Mouse (Mus musculus): ENCODE results near the gene Nmrk1.
"Not testable (repeated sequence)": the region's sequence is repeated elsewhere in the genome, so short reads cannot be mapped to it uniquely, and the experiment has no call there.

Gene Nmrk1

DNA sequence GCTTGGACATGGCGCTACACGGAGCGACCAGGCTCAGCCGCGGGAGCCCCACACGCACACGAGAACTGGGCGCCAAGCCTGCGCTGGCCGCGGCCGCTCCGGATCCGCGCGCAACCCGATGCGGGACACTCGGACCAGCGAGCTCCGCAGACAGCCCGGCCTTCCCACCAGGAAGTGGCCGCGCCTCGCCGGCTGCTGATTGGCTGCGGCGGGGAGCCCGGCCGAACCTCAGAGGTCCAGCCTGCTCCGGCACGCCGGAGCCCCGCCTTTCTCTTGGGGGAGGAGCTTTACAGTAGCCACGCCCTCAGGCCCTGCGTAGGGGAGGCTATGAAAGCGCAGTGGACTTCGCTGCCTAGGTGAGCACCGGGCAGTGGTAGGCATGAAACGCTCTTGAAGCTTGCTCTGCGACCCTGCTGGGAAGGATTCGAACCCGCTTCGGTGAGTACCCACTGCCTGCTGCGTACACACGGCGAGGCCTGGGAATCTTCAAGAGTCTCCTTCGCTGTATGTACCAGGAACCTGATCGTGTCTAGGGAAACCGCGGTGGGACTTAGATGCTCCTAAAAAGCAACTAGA is at the start of gene Nmrk1, which contains the start of gene Ostf1:
Nmrk1 (plus strand) TSS at position 307 of the 576 bp plus-strand sequence.
Ostf1 (minus strand) TSS at position 180 of the 576 bp plus-strand sequence.
- in situ Hi-C loops (cut with MboI), result no loop called here

DNA sequence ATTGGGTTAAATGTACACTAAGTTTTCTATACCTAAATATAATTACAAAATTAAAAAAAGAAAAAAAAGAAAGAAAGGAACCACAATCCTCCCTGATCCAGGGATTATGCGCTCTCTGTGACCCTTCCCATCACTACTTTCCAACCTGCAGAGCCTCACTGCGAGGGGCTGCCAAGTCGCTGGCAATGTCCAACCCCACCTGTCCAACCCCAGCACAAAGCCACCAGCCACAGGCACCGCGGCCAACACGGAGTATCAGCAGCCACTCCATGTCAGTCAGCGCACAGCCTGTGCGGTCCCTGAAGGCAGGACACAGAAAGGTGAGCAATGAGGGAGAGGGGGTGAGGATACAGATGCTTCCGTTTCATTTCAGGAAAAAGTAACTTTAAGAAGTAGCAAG is 49.5 kb upstream of the Nmrk1 start:
- in situ Hi-C loops (cut with MboI), result no loop called here

DNA sequence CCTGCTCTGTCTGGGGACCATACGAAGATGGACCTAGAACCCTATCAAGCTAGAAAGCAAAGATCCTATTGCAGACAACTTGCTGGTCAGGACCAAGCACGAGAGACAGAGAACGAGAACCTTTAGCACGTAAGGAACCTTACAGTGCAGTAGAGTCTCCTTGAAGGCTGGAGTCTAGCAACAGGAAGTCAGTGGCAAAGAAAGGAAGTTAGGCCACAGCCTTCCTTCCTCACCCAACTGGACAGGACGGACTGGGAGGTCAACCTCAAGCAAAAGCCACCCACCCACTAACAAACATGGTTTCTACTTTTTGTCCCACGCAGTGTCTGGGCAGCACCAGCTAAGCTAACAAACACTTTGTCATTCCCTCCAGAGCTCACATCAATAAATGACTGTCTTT is 48.9 kb upstream of the Nmrk1 start:
- in situ Hi-C loops (cut with MboI), result no loop called here

DNA sequence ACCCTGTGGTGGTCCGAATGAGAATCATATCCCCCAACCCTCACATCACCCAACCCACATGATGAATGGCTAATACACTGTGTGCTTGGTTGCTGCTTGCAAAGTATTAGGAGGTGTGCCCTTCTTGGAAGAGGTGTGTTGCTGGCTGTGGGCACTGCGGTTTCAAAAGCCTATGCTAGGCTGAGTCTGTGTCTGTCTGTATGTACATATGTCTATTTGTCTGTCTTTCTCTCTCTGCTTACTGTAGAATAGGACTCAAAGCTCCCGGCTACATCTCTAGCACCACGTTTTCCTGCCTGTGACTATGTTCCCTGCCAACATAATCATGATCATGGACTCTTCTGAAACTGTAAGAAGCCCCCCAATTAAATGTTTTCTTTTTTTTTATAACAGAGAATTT is 48.0 kb upstream of the Nmrk1 start:
- in situ Hi-C loops (cut with MboI), result no loop called here

GRCm38 (mm10) chr19:18584621-18585020 is 47.1 kb upstream of the Nmrk1 start:
- in situ Hi-C loops (cut with MboI), result no loop called here

DNA sequence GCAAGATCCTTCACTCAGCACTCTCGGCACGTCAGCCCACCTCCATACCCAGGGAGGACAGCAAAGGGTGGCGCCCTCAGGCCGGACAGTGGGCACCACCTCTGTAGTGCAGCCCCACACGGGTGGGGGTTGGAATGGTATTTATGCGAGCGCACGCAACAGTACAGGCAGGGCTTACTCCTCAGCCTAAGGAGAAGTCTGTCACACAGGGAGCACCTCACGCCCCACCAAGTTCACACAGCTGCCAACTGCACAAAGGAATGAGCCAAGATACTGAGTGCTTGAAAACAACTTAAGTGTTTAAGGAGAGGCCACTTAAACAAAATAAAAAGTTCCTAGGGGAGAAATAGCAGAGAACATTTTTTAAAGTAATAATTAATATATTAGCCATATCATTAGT is 44.6 kb upstream of the Nmrk1 start:
- in situ Hi-C loops (cut with MboI), result no loop called here

GRCm38 (mm10) chr19:18588243-18588642 is 43.5 kb upstream of the Nmrk1 start:
- in situ Hi-C loops (cut with MboI), result no loop called here

GRCm38 (mm10) chr19:18588801-18589200 is 42.9 kb upstream of the Nmrk1 start:
- in situ Hi-C loops (cut with MboI), result not testable (repeated sequence)

- in situ Hi-C loops (cut with MboI), result no loop called here
These were observed 42.5 kb upstream of the Nmrk1 start for GRCm38 (mm10) chr19:18589276-18589675.

GRCm38 (mm10) chr19:18590234-18590633 is 41.5 kb upstream of the Nmrk1 start:
- in situ Hi-C loops (cut with MboI), result no loop called here

GRCm38 (mm10) chr19:18590942-18591354 is 40.8 kb upstream of the Nmrk1 start:
- in situ Hi-C loops (cut with MboI), result no loop called here

DNA sequence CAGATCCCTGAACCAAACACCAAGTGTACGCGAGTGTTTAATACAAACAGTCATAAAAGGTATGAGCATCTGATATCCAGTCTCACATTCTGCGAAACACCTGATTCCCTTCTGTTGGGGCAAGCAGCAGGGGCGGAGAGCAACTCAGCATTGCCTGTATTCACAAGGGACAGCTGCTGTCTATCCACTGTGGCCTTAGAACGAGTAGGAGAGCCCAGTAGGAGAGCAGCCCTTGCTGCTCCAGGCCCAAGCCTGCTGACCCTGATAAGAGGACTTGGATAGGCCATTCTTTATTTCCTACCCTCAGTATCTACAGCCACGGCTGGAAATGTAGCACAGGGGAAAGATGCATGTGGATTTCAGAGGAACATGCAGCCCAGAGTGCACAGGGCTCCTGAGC is 38.8 kb upstream of the Nmrk1 start:
- in situ Hi-C loops (cut with MboI), result no loop called here

- in situ Hi-C loops (cut with MboI), result no loop called here
These were observed 38.0 kb upstream of the Nmrk1 start for GRCm38 (mm10) chr19:18593722-18594121.

DNA sequence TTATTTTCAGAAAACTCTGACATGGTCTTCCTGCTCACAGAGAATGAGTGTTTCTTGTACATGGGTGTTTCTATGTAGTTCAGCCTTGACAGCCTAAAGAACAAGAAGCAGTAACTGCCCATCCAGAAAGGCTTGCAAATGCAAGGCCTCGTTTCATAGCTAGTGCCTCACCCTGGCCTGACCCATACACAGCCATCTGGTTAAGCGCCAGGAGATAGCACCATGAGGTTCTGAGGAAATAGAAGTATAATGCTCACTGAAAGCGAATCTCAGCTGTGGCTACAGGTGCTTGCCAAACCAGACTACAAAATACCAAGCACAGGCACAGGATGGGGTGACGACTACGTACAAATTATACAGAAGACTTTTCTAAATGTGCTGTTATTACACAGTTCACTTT is 34.9 kb upstream of the Nmrk1 start:
- in situ Hi-C loops (cut with MboI), result no loop called here

DNA sequence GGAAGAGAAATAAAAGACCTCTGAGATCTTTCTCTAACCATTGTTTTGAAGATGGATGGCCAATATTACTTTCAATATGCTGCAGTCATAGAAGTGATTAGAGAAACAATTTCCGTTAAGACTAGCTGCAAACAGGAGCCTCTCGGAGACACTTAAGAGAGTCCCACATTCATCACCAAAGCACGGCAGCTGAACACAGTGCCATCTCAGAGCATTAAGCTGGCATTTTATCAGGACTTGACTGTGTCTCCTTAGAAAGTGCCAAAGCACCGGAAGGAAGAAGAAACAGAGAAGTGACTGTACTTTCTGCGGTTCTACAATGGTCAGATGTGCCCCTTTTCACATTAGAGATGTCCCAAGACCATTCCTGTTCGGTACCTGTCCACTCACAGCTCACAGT is 34.0 kb upstream of the Nmrk1 start:
- in situ Hi-C loops (cut with MboI), result no loop called here

DNA sequence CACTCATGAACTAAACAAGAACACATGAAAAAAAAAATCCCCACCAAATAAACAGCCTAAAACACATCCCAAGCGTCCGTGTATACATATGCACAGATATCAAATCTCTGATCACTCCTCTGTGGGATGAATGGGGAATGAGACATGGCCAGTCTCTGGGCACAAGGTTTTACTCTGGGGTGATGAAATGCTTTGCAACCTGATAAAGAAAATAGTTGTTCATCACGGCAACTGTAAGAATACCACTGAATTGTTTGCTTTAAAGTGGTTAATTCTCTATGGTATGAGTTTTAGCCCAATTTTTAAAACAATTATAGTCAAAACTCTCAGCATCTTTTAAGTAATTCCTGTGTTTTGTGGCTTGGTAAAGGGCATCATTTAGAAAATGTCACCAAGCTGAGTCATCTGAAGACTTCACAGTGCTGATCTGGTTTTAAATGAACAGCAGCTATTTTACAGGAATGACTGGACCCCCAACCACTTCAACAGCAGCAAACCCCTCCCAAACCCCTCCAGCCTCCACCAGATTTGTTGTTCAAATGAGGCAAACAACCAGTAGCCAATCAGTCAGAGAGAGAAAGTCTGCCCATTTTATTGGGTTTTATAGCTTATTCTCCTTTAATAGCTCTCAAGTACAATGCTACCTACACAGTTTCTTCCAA is 33.4 kb upstream of the Nmrk1 start:
- in situ Hi-C loops (cut with MboI), result no loop called here

DNA sequence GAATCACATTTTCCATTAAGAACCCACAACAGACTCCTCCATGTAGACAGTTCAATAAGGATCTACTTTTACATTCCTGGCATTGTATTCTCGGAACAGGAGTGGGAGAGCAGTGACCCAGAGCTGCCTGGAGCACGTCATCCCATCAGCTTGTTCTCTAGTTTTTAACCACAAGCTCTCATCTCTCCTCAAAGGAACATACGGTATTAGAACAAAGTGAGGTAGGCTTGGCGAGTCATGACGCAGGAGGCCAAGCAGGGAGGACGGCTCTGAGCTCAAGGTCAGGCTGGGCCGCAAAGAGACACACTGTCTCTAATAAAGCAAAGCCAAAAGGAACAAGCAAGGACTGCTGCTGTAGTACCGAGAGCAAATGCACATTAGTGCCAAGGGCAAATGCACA is 32.7 kb upstream of the Nmrk1 start:
- in situ Hi-C loops (cut with MboI), result no loop called here

DNA sequence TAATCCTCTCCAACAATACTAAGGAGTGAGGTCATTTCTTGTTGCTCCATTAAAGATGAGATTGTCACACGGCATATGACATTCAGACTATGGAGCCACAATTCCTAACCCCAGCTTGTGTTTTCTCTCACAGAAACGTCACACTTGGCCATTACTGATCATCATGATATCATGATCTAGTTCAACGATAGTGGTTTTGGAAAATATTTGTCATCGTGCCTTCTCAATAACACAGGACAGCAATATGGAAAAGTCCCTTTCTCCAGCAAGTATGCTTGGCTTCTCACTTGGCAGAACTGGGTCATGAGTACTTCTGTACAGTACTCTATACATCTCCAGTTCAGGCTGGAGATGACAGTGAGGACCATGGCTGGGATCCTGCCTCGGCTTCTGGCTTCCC is 32.1 kb upstream of the Nmrk1 start:
- in situ Hi-C loops (cut with MboI), result no loop called here

DNA sequence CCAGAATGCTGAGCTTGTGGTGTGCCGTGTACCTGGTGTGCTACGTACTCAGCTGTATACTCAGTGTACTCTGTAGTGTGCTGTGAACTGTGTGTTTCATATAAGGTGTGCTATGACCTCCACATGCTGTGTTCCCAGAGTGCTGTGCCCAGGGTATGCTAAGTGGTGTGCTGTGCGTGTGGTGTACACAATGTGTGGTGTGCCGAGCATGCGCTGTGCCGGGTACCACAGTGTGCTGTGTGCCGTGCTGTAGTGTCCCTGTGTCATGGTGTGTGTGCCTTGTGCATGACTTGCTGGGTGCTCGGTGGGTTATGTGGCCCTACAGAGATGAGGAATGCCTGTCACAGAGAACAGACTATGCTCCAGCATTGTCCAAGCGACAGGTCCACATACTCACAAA is 31.1 kb upstream of the Nmrk1 start:
- in situ Hi-C loops (cut with MboI), result no loop called here

DNA sequence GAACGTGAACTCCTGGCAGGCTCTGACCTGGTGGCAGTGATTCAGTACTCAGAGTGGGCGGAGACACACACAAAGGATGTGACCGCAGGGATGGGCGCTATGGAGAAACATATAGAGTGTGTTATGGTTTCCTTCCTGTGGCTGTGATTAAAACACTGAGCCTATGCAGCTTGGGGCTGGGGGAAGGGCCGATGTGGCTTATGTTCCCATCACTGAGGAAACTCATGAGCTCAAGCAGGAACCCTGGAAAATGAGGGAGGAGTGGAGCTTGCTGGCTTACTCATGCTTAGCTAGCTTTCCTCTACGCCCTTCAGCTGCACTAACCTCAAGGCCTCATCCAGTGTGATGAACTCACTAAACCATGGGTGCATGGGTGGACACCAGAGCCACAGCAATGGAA is 28.7 kb upstream of the Nmrk1 start:
- in situ Hi-C loops (cut with MboI), result no loop called here

- in situ Hi-C loops (cut with MboI), result no loop called here
These were observed 23.8 kb upstream of the Nmrk1 start for GRCm38 (mm10) chr19:18607907-18608306.

- in situ Hi-C loops (cut with MboI), result no loop called here
These were observed 22.8 kb upstream of the Nmrk1 start for GRCm38 (mm10) chr19:18608975-18609374.

DNA sequence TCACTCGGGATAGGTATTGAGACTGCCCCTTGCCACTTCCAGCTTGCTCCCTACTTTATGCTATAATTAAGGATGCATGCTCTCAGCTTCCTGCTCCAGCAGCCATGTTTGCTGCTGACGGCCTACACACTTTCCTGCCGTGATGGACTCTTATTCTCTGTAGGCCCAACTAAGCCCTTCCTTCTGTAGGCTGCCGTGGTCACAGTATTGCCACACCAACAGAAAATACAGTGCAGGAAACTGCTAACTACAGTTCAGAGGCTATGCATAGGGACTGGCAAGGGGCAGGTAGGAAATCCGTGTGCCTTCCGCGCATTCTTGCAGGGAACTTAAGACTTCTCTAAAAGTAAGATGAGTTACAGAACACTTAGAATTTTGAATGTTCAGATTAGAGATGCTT is 17.4 kb upstream of the Nmrk1 start:
- in situ Hi-C loops (cut with MboI), result no loop called here

GRCm38 (mm10) chr19:18615680-18616240 is 16.0 kb upstream of the Nmrk1 start:
- in situ Hi-C loops (cut with MboI), result no loop called here
